Mouse (Mus musculus) heart, embryonic 15.5 days (tissue): Measurements from ENCODE around the gene Cpne9. TPM values are rescaled to one million over a fixed set of nuclear protein-coding genes. Genes with fewer than 3 reads are reported as not detected.

Experiments
- ATAC-seq: fragments of 200-750 bp; cut with Nextera tagmentation; replicated peaks from 2 replicates; pipeline ENCODE4 v1.8.0; 2017; ENCODE audit warnings: low read depth, moderate TSS enrichment; ENCODE audit not compliant: insufficient number of reproducible peaks, insufficient read depth, low FRiP score
- H3K27ac ChIP-seq: fragments of 300-500 bp; sonication (generic); 2 replicates; pipeline ENCODE4 v1.5.1; 2015; ENCODE audit warnings: mild to moderate bottlenecking, inconsistent platforms
- H3K27me3 ChIP-seq: fragments of 300-500 bp; sonication (generic); 2 replicates; pipeline ENCODE4 v1.6.1; 2015; ENCODE audit warnings: inconsistent platforms
- H3K36me3 ChIP-seq: fragments of 300-500 bp; sonication (generic); 2 replicates; pipeline ENCODE4 v1.6.1; 2015; ENCODE audit warnings: mild to moderate bottlenecking, inconsistent platforms
- H3K4me1 ChIP-seq: fragments of 300-500 bp; sonication (generic); replicated peaks from 2 replicates; pipeline ENCODE4 v1.6.1; 2015; ENCODE audit warnings: inconsistent platforms
- H3K4me2 ChIP-seq: fragments of 300-500 bp; sonication (generic); 2 replicates; pipeline ENCODE4 v1.6.1; 2015; ENCODE audit warnings: inconsistent platforms, mild to moderate bottlenecking, moderate library complexity
- H3K4me3 ChIP-seq: fragments of 300-500 bp; sonication (generic); 2 replicates; pipeline ENCODE4 v1.5.1; 2015; ENCODE audit warnings: mild to moderate bottlenecking, inconsistent platforms
- H3K9ac ChIP-seq: fragments of 300-500 bp; sonication (generic); 2 replicates; pipeline ENCODE4 v1.6.1; 2015; ENCODE audit warnings: mild to moderate bottlenecking, inconsistent platforms
- H3K9me3 ChIP-seq: fragments of 300-500 bp; sonication (generic); replicated peaks from 2 replicates; pipeline ENCODE4 v1.6.1; 2016; ENCODE audit warnings: inconsistent platforms
- WGBS: fragments of 180-500 bp; shearing (Covaris S2); methylation state at CpG from one replicate; pipeline ENCODE4 v1.1.7; 2015; ENCODE audit warnings: mixed read lengths; 5-methylcytosine and 5-hydroxymethylcytosine counted together
- polyA plus RNA-seq: library from polyadenylated mRNA; unstranded; fragments of >200 nt; fragmentation: Nextera tagmentation; extraction: Ambion mirVana; gene quantifications from 2 replicates; pipeline ENCODE4 v1.2.1, GENCODE M21; 2015

Gene Cpne9
- polyA plus RNA-seq, 1 experiment from 2014 or later = not detected

GRCm38 (mm10) chr6:113290346-113290745 lies 8.2 kb downstream of the Cpne9 start:
- 63% methylated on average over 6 of the region's 6 CpGs for WGBS
- no peak overlapping the region for H3K4me2 ChIP-seq
- H3K9me3 ChIP-seq = no peaks in the 10 kb centered on the region
- ATAC-seq = no peak
- H3K27me3 ChIP-seq = peaks cover 5% of the 10 kb centered on the region; the same call in 1 of the 2 replicates
- no peak overlapping the region for H3K9ac ChIP-seq
- H3K36me3 ChIP-seq = no peaks in the 10 kb centered on the region
- H3K4me1 ChIP-seq = no peaks in the 10 kb centered on the region
- no peak overlapping the region for H3K27ac ChIP-seq
- no peak overlapping the region for H3K4me3 ChIP-seq

DNA sequence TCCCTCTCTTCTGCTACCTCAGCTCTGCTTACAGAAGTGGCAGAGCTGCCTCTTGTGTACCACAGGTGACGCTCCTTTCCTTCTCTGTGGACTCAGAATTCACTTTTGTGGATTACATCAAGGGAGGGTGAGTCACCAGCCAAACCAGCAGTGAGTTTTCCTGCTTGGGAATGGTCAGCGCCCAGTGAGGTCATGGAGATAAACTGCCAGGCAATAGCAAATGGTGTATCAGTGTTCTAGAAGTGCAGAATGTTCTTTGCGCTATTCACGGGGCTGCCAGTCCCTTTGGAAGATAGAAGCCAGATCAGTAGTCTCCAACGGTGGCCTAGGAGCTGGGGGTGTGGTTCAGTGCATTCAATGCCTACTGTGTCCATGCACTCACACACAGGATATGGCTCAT lies 10.8 kb downstream of the Cpne9 start:
- Histone ChIP-seq H3K4me1 (no peaks in the 10 kb centered on the region), H3K4me2 (no peak overlapping the region), H3K27ac (no peak overlapping the region), H3K4me3 (no peak overlapping the region), H3K9ac (no peak overlapping the region), H3K27me3 (no peaks in the 10 kb centered on the region), H3K36me3 (no peaks in the 10 kb centered on the region), H3K9me3 (no peaks in the 10 kb centered on the region)
- no peak for ATAC-seq
- WGBS = 52% methylated on average over 5 of the region's 5 CpGs

- WGBS = 63% methylated on average over 2 of the region's 2 CpGs
- H3K27ac ChIP-seq = no peak overlapping the region
- no peak overlapping the region for H3K4me2 ChIP-seq
- H3K9ac ChIP-seq = no peak overlapping the region
- H3K27me3 ChIP-seq = no peaks in the 10 kb centered on the region
- H3K4me3 ChIP-seq = no peak overlapping the region
- ATAC-seq = no peak
- H3K4me1 ChIP-seq = no peaks in the 10 kb centered on the region
- H3K36me3 ChIP-seq = no peaks in the 10 kb centered on the region
- H3K9me3 ChIP-seq = no peaks in the 10 kb centered on the region
Observed at GRCm38 (mm10) chr6:113296046-113296445, 13.9 kb downstream of the Cpne9 start.

- H3K9me3 ChIP-seq = no peaks in the 10 kb centered on the region
- no peak for ATAC-seq
- H3K4me1 ChIP-seq = no peaks in the 10 kb centered on the region
- no peaks in the 10 kb centered on the region for H3K27me3 ChIP-seq
- H3K27ac ChIP-seq = no peak overlapping the region
- no peak overlapping the region for H3K9ac ChIP-seq
- H3K36me3 ChIP-seq = no peaks in the 10 kb centered on the region
- H3K4me2 ChIP-seq = no peak overlapping the region
- H3K4me3 ChIP-seq = no peak overlapping the region
- 54% methylated on average over 4 of the region's 4 CpGs for WGBS
Observed at GRCm38 (mm10) chr6:113296639-113297038, 14.5 kb downstream of the Cpne9 start.

DNA sequence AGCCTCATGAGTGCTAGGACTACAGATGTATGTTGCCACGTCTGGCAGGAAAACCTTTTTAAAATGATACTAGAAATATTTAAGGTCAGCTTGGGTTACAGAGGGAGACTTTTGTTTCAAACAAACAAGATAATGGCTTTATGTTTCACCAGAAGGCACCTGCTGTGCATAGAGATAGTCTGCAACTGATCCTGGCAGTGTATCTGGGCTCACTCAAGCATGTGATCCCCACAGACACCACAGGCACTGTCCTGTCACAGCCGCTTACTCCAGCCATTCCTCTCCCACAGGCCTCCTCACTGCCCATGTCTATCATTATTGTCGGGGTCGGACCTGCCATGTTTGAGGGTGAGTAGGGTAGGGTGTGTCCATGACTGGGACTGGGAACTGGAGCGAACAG lies 19.2 kb downstream of the Cpne9 start:
- no peak overlapping the region for H3K4me3 ChIP-seq
- H3K9ac ChIP-seq = no peak overlapping the region
- H3K36me3 ChIP-seq = no peaks in the 10 kb centered on the region
- 0 out of 2 replicates have a peak, but pooled peaks cover 9% of the 10 kb centered on the region for H3K4me1 ChIP-seq
- no peak for ATAC-seq
- no peaks in the 10 kb centered on the region for H3K9me3 ChIP-seq
- H3K4me2 ChIP-seq = no peak overlapping the region
- H3K27ac ChIP-seq = no peak overlapping the region
- 80% methylated on average over 5 of the region's 5 CpGs for WGBS
- peaks cover 3% of the 10 kb centered on the region; the same call in 1 of the 2 replicates for H3K27me3 ChIP-seq

DNA sequence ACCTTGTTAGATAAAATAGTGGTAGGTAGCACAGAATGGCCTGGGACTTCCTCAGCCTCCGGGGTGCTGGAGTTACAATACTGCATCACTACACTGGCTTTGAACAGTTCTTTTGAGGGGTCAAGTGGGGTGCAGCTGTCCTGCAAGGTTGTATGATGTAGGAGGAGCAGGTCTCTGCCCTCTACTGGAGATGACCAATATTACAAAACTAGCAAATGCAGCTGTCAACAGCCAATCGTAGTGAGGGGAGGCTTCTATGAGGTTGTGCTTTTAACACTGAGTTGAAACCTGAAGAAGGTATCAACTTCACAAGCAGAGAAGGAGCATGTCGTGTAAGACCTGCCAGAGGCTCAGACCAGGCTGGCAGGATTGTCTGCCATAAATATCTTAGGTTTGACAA lies 20.2 kb downstream of the Cpne9 start:
- Histone ChIP-seq H3K27me3 (peaks cover 3% of the 10 kb centered on the region; the same call in 1 of the 2 replicates), H3K4me3 (no peak overlapping the region), H3K4me1 (0 out of 2 replicates have a peak, but pooled peaks cover 9% of the 10 kb centered on the region), H3K27ac (no peak overlapping the region), H3K9ac (no peak overlapping the region), H3K4me2 (no peak overlapping the region), H3K36me3 (no peaks in the 10 kb centered on the region), H3K9me3 (no peaks in the 10 kb centered on the region)
- ATAC-seq = no peak
- 20% methylated on average over 3 of the region's 3 CpGs for WGBS

DNA sequence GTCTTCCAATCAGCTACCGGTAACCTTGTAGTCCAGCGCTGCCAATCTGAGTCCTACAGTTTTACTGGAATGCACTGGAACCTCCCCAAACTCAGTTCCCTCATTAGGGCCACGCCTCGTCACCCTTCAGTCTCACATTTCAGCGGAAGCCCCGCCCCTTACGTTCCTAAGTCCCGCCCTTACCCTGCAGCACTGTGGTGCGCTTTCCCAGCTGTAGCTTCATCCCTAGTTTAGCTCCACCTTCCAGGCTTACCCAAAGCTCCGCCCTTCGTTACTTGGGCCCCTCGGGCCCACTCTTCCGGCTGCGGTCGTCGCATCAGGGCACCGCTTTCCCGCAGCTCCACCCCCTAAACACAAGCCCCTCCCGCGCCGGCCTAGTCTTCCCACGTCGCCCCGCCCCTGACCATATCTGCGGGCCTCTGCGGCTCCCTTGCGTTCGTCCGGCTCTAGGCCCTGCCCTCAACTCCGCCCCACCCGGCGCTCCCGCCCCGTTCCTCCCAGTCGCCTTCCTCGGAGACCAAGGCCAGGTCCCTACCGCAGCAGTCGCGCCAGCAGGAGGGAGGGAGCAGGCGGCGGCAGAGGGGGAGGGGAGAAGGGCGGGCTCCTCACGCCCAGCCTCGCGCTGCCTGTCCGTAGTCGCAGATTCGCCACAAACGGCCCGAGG lies 24.3 kb downstream of the Cpne9 start:
- under 1% methylated on average over 50 of the region's 50 CpGs for WGBS
- peaks cover 33% of the 10 kb centered on the region for H3K4me1 ChIP-seq
- peak overlapping the region; percentile 97 for H3K4me2 ChIP-seq
- H3K27me3 ChIP-seq = peaks cover 3% of the 10 kb centered on the region; the same call in 1 of the 2 replicates
- H3K9me3 ChIP-seq = no peaks in the 10 kb centered on the region
- peak overlapping the region; percentile 100 for H3K4me3 ChIP-seq
- ATAC-seq = peak; percentile 98
- H3K27ac ChIP-seq = peak overlapping the region; percentile 99
- H3K9ac ChIP-seq = peak overlapping the region; percentile 98
- peaks cover 15% of the 10 kb centered on the region for H3K36me3 ChIP-seq

- Histone ChIP-seq H3K36me3 (peaks cover 15% of the 10 kb centered on the region), H3K4me2 (peak within 1 kb of the TSS; percentile 97), H3K9me3 (no peaks in the 10 kb centered on the region), H3K27ac (peak within 1 kb of the TSS; percentile 99), H3K9ac (peak within 1 kb of the TSS; percentile 98), H3K4me1 (peaks cover 33% of the 10 kb centered on the region), H3K27me3 (peaks cover 3% of the 10 kb centered on the region; the same call in 1 of the 2 replicates), H3K4me3 (peak within 1 kb of the TSS; percentile 100)
- 0% methylated on average over 32 of the region's 32 CpGs for WGBS
- ATAC-seq = 0 out of 2 replicates have a peak, but pooled peaks have one; percentile 12
Observed at GRCm38 (mm10) chr6:113306986-113307349, 24.9 kb downstream of the Cpne9 start, which contains the start of gene Brpf1. Gene Brpf1 (plus strand): TSS chr6:113307137.

- peak overlapping the region; percentile 100 for H3K4me3 ChIP-seq
- peaks cover 3% of the 10 kb centered on the region; the same call in 1 of the 2 replicates for H3K27me3 ChIP-seq
Observed at GRCm38 (mm10) chr6:113307481-113308121, 25.5 kb downstream of the Cpne9 start.

GRCm38 (mm10) chr6:113308141-113308540 lies 26.0 kb downstream of the Cpne9 start:
- peak overlapping the region; percentile 99 for H3K27ac ChIP-seq
- WGBS = 32% methylated on average over 5 of the region's 5 CpGs
- no peak for ATAC-seq

More at GRCm38 (mm10) chr6:113307481-113308121, 25.5 kb downstream of the Cpne9 start:
- Histone ChIP-seq H3K27ac (peak overlapping the region; percentile 99), H3K4me1 (peaks cover 36% of the 10 kb centered on the region), H3K9me3 (no peaks in the 10 kb centered on the region), H3K9ac (peak overlapping the region; percentile 98), H3K36me3 (peaks cover 21% of the 10 kb centered on the region), H3K4me2 (peak overlapping the region; percentile 97)
- WGBS = under 1% methylated on average over 34 of the region's 34 CpGs
- no peak for ATAC-seq

GRCm38 (mm10) chr6:113315972-113316371 lies 33.9 kb downstream of the Cpne9 start:
- H3K4me1 ChIP-seq = peaks cover 20% of the 10 kb centered on the region
- H3K4me2 ChIP-seq = no peak overlapping the region
- no peak for ATAC-seq
- no peaks in the 10 kb centered on the region for H3K27me3 ChIP-seq
- no peak overlapping the region for H3K9ac ChIP-seq
- no peak overlapping the region for H3K27ac ChIP-seq
- 92% methylated on average over 3 of the region's 3 CpGs for WGBS
- H3K4me3 ChIP-seq = no peak overlapping the region
- H3K36me3 ChIP-seq = peaks cover 83% of the 10 kb centered on the region
- no peaks in the 10 kb centered on the region for H3K9me3 ChIP-seq

More at GRCm38 (mm10) chr6:113308141-113308540, 26.0 kb downstream of the Cpne9 start:
- peaks cover 39% of the 10 kb centered on the region for H3K4me1 ChIP-seq
- H3K4me2 ChIP-seq = peak overlapping the region; percentile 97
- peaks cover 3% of the 10 kb centered on the region; the same call in 1 of the 2 replicates for H3K27me3 ChIP-seq
- peaks cover 23% of the 10 kb centered on the region for H3K36me3 ChIP-seq
- H3K4me3 ChIP-seq = peak overlapping the region; percentile 100
- H3K9me3 ChIP-seq = no peaks in the 10 kb centered on the region
- H3K9ac ChIP-seq = peak overlapping the region; percentile 98
